Mouse (Mus musculus) frontal cortex, postnatal 25 days (tissue): Measurements from ENCODE around the gene Hykk.

Experiments
- DNase-seq, 2 experiments: peaks; one replicate each; pipeline ENCODE4 v3.0.0; 2022; ENCODE audit warnings: low spot score in 2 of 2

Hykk gene

GRCm38 (mm10) chr9:54981291-54982191 is 64.5 kb downstream of the Hykk start:
- no peak for DNase-seq

- DNase-seq = no peak
Measured at GRCm38 (mm10) chr9:54982401-54982800, 65.3 kb downstream of the Hykk start.

- no peak for DNase-seq
Measured at GRCm38 (mm10) chr9:54990362-54990761, 73.3 kb downstream of the Hykk start.

GRCm38 (mm10) chr9:54994381-54994780 is 77.3 kb downstream of the Hykk start:
- no peak for DNase-seq

GRCm38 (mm10) chr9:54995645-54996044 is 78.6 kb downstream of the Hykk start:
- DNase-seq = no peak
